Mouse (Mus musculus) retina, postnatal 7 days (tissue): ENCODE data around the gene Gm5089.

Experiments
- DNase-seq: peaks from one replicate; pipeline ENCODE4 v3.0.0-alpha.2; 2012; ENCODE audit warnings: low read depth, low spot score

Gm5089 gene

DNA sequence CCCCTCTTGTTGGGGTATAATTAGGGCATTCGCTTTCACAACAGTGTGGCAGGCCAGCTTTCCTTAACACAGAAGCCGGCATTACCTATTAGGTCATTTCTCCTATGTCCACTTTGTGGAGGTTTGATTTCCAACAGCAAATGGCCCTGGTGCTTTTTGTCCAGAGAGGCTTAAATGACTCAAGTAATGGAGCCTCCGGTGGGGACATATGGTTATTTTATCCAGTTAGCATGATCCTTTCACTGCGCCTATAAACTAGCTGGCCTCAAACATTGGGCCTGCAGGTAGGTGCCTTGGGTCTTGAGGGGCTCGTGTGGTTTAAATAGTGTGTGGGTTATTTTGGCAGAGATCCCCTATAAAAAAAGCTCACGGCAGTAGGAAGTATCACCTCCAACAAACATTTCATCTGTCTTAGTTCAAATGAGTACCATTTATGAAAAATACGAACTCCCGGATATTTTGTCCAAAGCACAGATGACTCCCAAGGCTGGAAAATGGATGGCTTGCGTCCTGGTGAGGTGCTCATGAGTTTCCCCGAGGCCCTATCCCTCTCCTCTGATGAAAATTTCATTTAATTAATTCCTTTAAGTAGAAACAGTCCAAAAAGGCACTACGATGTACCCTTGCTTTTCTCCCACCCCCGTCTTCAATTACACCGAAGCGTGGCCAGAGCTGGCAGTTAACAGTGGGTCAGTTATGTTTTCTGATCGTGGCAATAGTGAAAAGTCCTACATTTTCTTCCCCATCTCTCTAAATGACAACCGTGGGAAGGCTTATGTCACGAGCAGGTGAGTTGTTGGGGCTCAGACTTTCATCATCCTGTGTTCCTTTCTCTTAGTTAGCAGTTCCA, 64.4 kb downstream of the Gm5089 start:
- no peak for DNase-seq

GRCm38 (mm10) chr14:122385758-122386157, 65.2 kb downstream of the Gm5089 start:
- DNase-seq = no peak

- no peak for DNase-seq
Measured at GRCm38 (mm10) chr14:122385238-122385534, 65.7 kb downstream of the Gm5089 start.
